Mouse (Mus musculus) MEL (cell line): ENCODE measurements around the gene Tlr7.

Experiments used
- CHD2 ChIP-seq: IDR thresholded peaks from 2 replicates; pipeline ENCODE4 v1.6.1; 2011; ENCODE audit warnings: low read length, improper control_type of control experiment
- CTCF ChIP-seq, 3 experiments: IDR thresholded peaks in 2 of 3; conservative IDR thresholded peaks in 1 of 3; 2 replicates each; pipeline ENCODE4 v1.5.1; 2011 to 2012; ENCODE audit warnings: low read length in 3 of 3, low read depth in 2 of 3, mild to moderate bottlenecking in 2 of 3, improper control_type of control experiment in 1 of 3, inconsistent platforms in 1 of 3, mixed read lengths in 1 of 3, moderate library complexity in 1 of 3; ENCODE audit not compliant: control insufficient read depth in 1 of 3, insufficient read depth in 1 of 3, poor library complexity in 1 of 3, severe bottlenecking in 1 of 3
- E2F4 ChIP-seq: IDR thresholded peaks from 2 replicates; pipeline ENCODE4 v1.6.1; 2011; ENCODE audit warnings: low read depth, low read length, improper control_type of control experiment, borderline replicate concordance
- EP300 ChIP-seq, 2 experiments: IDR thresholded peaks; 2 replicates each; pipeline ENCODE4 v1.6.1; 2011; ENCODE audit warnings: improper control_type of control experiment in 2 of 2, low read length in 2 of 2, low read depth in 1 of 2, mild to moderate bottlenecking in 1 of 2
- HCFC1 ChIP-seq: IDR thresholded peaks from 2 replicates; pipeline ENCODE4 v1.6.1; 2012; ENCODE audit warnings: low read depth, mild to moderate bottlenecking, inconsistent platforms, low read length, improper control_type of control experiment, moderate library complexity
- MAFK ChIP-seq: IDR thresholded peaks from 2 replicates; pipeline ENCODE4 v1.6.1; 2011; ENCODE audit warnings: low read depth, mild to moderate bottlenecking, low read length, improper control_type of control experiment, borderline replicate concordance
- MXI1 ChIP-seq: IDR thresholded peaks from 2 replicates; pipeline ENCODE4 v1.6.1; 2011; ENCODE audit warnings: mild to moderate bottlenecking, low read depth, low read length, improper control_type of control experiment
- POLR2A ChIP-seq, 2 experiments: IDR thresholded peaks; 2 replicates each; pipeline ENCODE4 v1.6.1; 2011 to 2012; ENCODE audit warnings: low read length in 2 of 2, mild to moderate bottlenecking in 2 of 2, control low read depth in 1 of 2, improper control_type of control experiment in 1 of 2, low read depth in 1 of 2, moderate library complexity in 1 of 2; ENCODE audit not compliant: control insufficient read depth in 1 of 2, insufficient read depth in 1 of 2, poor library complexity in 1 of 2
- SMC3 ChIP-seq: IDR thresholded peaks from 2 replicates; pipeline ENCODE4 v1.6.1; 2011; ENCODE audit warnings: low read depth, low read length, improper control_type of control experiment
- TBP ChIP-seq: IDR thresholded peaks from 2 replicates; pipeline ENCODE4 v1.8.0; 2011; ENCODE audit warnings: low read depth, low read length, improper control_type of control experiment
- UBTF ChIP-seq: IDR thresholded peaks from 2 replicates; pipeline ENCODE4 v1.6.1; 2012; ENCODE audit warnings: low read depth, mild to moderate bottlenecking, inconsistent platforms, low read length, improper control_type of control experiment, moderate library complexity, borderline replicate concordance; ENCODE audit not compliant: insufficient read depth
- USF1 ChIP-seq: IDR thresholded peaks from 2 replicates; pipeline ENCODE4 v1.6.1; 2014; ENCODE audit warnings: low read depth, mild to moderate bottlenecking, inconsistent platforms, low read length, improper control_type of control experiment, moderate library complexity
- ZC3H11A ChIP-seq: IDR thresholded peaks from 2 replicates; pipeline ENCODE4 v1.6.1; 2012; ENCODE audit warnings: low read depth, mild to moderate bottlenecking, inconsistent platforms, low read length, improper control_type of control experiment

DNA sequence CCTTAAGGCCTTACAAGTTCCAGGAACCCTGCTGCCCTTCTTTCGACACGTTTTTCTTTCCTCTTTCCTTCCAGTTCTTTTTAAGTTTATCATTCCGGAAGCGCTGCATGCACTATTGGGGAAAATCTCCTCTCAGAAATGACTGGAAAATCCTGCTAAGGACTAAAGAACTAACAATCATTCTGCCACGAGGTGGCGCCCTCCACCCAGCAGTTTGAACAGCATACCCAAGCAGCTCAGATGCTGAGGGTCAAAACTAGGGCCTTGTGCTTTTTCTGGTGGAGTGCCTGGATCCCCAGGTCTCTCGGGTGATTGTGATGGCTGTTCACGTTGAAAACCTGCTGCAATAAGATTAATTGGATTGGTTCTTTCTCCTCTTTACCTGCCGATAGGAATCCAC lies 53.4 kb downstream of the Tlr7 start:
- TF ChIP-seq POLR2A (IDR thresholded peaks at IDR 0.05; ENCODE audit: control insufficient read depth in 1 of 2, insufficient read depth in 1 of 2, low read depth in 1 of 2, low read length in 2 of 2, poor library complexity in 1 of 2) = no peak
- no peak for TF ChIP-seq EP300 (IDR thresholded peaks at IDR 0.05; ENCODE audit: low read depth in 1 of 2, low read length in 2 of 2)
- TF ChIP-seq TBP = no peak
- no peak for TF ChIP-seq MAFK
- TF ChIP-seq CTCF (IDR thresholded peaks at IDR 0.05 in 2 of 3, conservative IDR thresholded peaks at IDR 0.05 in 1 of 3; ENCODE audit: control insufficient read depth in 1 of 3, insufficient read depth in 1 of 3, low read depth in 2 of 3, low read length in 3 of 3, poor library complexity in 1 of 3, severe bottlenecking in 1 of 3) = no peak
- TF ChIP-seq HCFC1 = no peak
- TF ChIP-seq USF1 = no peak
- no peak for TF ChIP-seq E2F4
- no peak for TF ChIP-seq MXI1
- TF ChIP-seq ZC3H11A = no peak
- no peak for TF ChIP-seq CHD2
- no peak for TF ChIP-seq UBTF
- no peak for TF ChIP-seq SMC3
